Mouse (Mus musculus) heart, postnatal 0 days (tissue): Measurements from ENCODE around the gene Sgce.

Experiments
- CTCF ChIP-seq: IDR thresholded peaks from 2 replicates; pipeline ENCODE4 v1.5.1; 2016; ENCODE audit warnings: antibody characterized with exemption, control low read depth, low read depth
- EP300 ChIP-seq: IDR thresholded peaks from 2 replicates; pipeline ENCODE4 v1.6.1; 2016; ENCODE audit warnings: antibody characterized with exemption, low read depth

GRCm38 (mm10) chr6:4717344-4717743, 29.7 kb downstream of the Sgce start:
- no peak for TF ChIP-seq CTCF
- TF ChIP-seq EP300: no peak
